Mouse (Mus musculus) lung, embryonic 15.5 days (tissue): ENCODE data around the gene Rsu1. TPM values are rescaled to one million over a fixed set of nuclear protein-coding genes. Genes with fewer than 3 reads are reported as not detected.

Experiments
- ATAC-seq: fragments of 200-750 bp; cut with Nextera tagmentation; 2 replicates; pipeline ENCODE4 v1.8.0; 2017; ENCODE audit warnings: moderate number of reproducible peaks, borderline replicate concordance; ENCODE audit not compliant: low FRiP score, low TSS enrichment; ENCODE audit errors: extremely low read depth
- H3K27ac ChIP-seq: fragments of 300-500 bp; sonication (generic); 2 replicates; pipeline ENCODE4 v1.5.1; 2015; ENCODE audit warnings: moderate library complexity, mild to moderate bottlenecking, inconsistent platforms
- H3K27me3 ChIP-seq: fragments of 300-500 bp; sonication (generic); 2 replicates; pipeline ENCODE4 v1.6.1; 2015; ENCODE audit warnings: inconsistent platforms
- H3K36me3 ChIP-seq: fragments of 300-500 bp; sonication (generic); 2 replicates; pipeline ENCODE4 v1.6.1; 2015; ENCODE audit warnings: inconsistent platforms
- H3K4me1 ChIP-seq: fragments of 300-500 bp; sonication (generic); 2 replicates; pipeline ENCODE4 v1.6.1; 2015; ENCODE audit warnings: inconsistent platforms
- H3K4me2 ChIP-seq: fragments of 300-500 bp; sonication (generic); 2 replicates; pipeline ENCODE4 v1.6.1; 2015; ENCODE audit warnings: inconsistent platforms, mild to moderate bottlenecking, moderate library complexity
- H3K4me3 ChIP-seq: fragments of 300-500 bp; sonication (generic); 2 replicates; pipeline ENCODE4 v1.5.1; 2015; ENCODE audit warnings: mild to moderate bottlenecking, inconsistent platforms
- H3K9ac ChIP-seq: fragments of 300-500 bp; sonication (generic); 2 replicates; pipeline ENCODE4 v1.6.1; 2015; ENCODE audit warnings: inconsistent platforms
- H3K9me3 ChIP-seq: fragments of 300-500 bp; sonication (generic); 2 replicates; pipeline ENCODE4 v1.6.1; 2016; ENCODE audit warnings: inconsistent platforms
- WGBS: fragments of 180-500 bp; shearing (Covaris S2); methylation state at CpG from one replicate; pipeline ENCODE4 v1.1.7; 2015; 5-methylcytosine and 5-hydroxymethylcytosine counted together
- polyA plus RNA-seq: library from polyadenylated mRNA; unstranded; fragments of >200 nt; fragmentation: Nextera tagmentation; extraction: Ambion mirVana; gene quantifications from 2 replicates; pipeline ENCODE4 v1.2.1, GENCODE M21; 2015

Rsu1 gene
- polyA plus RNA-seq, 1 experiment from 2014 or later = 168 TPM

DNA sequence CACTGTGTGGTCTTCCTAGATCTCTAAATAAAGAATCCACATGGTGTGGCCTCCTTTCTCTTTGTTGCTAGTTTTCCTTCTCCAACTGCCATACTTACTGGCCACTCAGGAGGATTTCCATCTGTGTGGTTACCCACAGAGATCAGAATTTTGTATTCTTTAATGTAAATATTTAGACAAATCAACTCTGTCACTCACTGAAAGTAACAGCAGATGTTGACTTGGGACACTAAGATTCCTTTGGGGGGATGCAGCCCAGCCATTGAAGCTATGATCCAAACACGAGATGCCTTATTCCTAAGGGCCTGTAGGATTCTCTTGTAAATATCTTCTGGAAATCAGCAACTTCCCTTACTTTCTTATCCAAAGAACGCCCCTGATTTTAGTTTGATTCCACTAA is 136.3 kb downstream of the Rsu1 start:
- WGBS = 36% methylated on average over 2 of the region's 2 CpGs
- no peaks in the 10 kb centered on the region for H3K4me1 ChIP-seq
- no peaks in the 10 kb centered on the region for H3K9me3 ChIP-seq
- no peaks in the 10 kb centered on the region for H3K27me3 ChIP-seq
- no peak overlapping the region for H3K9ac ChIP-seq
- H3K27ac ChIP-seq = no peak overlapping the region
- no peaks in the 10 kb centered on the region for H3K36me3 ChIP-seq
- no peak overlapping the region for H3K4me2 ChIP-seq
- ATAC-seq = peak; percentile 46; the same call in 1 of the 2 replicates
- H3K4me3 ChIP-seq = no peak overlapping the region

DNA sequence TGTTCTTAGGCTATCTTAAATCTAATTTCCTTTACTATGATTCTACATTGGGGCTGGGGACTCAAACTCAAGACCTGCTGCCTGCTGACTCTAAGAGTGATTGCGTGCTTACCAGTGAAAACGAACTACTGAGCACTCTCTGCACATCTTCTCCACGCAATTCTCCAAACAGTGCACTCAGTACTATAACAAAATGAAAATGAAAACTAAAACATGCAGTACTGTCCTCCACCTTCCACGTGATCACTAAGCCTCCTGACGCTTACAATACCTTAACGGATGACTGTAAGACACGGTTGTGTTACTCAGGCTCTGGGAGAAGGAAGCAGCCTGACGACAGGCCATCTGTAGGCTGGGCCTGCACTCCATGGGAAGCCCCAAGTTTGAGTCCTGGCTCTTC is 138.4 kb downstream of the Rsu1 start:
- no peaks in the 10 kb centered on the region for H3K9me3 ChIP-seq
- no peaks in the 10 kb centered on the region for H3K27me3 ChIP-seq
- 85% methylated on average over 8 of the region's 8 CpGs for WGBS
- H3K4me1 ChIP-seq = no peaks in the 10 kb centered on the region
- H3K4me2 ChIP-seq = no peak overlapping the region
- H3K4me3 ChIP-seq = no peak overlapping the region
- H3K36me3 ChIP-seq = no peaks in the 10 kb centered on the region
- H3K27ac ChIP-seq = no peak overlapping the region
- H3K9ac ChIP-seq = no peak overlapping the region
- ATAC-seq = no peak

DNA sequence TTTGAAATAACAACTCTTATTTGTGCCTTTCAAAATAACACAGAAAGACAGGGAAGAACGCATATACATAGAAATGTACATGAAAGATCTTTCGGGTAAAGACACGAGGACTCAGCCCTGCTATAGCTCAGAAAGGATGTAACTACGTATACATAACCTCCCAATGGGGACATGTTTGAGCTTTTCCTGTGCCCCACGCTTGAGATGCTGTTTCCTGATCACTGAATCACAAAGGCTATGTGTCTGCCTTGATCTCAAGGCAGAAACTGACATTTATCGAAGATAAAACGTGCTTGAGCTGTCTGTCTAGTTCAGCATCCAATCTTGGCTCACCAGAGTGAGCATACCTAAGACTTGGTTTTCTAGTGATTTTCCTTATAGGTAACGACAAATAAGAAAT is 138.8 kb downstream of the Rsu1 start:
- H3K27ac ChIP-seq = no peak overlapping the region
- H3K9ac ChIP-seq = no peak overlapping the region
- H3K4me1 ChIP-seq = no peaks in the 10 kb centered on the region
- 75% methylated on average over 8 of the region's 8 CpGs for WGBS
- no peaks in the 10 kb centered on the region for H3K27me3 ChIP-seq
- no peak for ATAC-seq
- no peaks in the 10 kb centered on the region for H3K9me3 ChIP-seq
- no peak overlapping the region for H3K4me3 ChIP-seq
- no peaks in the 10 kb centered on the region for H3K36me3 ChIP-seq
- H3K4me2 ChIP-seq = no peak overlapping the region

DNA sequence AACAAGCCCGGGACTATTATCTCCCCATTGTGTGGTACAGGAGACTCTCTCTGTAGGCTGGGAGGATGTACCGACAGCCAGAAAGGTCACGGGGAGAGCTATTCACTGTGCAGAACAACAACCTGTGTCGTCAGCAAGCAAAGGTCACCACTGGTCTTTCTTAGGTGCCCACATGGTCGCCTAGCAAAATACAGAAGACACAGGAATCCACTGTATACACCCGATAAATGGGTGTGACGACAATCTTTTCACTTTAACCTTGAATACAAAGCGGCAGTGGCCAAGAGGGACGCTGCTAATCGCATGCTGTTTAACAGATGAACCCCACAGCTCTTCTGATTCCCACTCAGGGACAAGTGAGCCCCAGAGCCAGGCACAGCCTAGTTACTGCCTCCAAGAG is 141.4 kb downstream of the Rsu1 start:
- WGBS = 77% methylated on average over 10 of the region's 10 CpGs
- Histone ChIP-seq H3K27me3 (no peaks in the 10 kb centered on the region), H3K36me3 (no peaks in the 10 kb centered on the region), H3K4me2 (no peak overlapping the region), H3K9ac (no peak overlapping the region), H3K4me1 (no peaks in the 10 kb centered on the region), H3K9me3 (no peaks in the 10 kb centered on the region), H3K4me3 (no peak overlapping the region), H3K27ac (no peak overlapping the region)
- ATAC-seq = no peak

DNA sequence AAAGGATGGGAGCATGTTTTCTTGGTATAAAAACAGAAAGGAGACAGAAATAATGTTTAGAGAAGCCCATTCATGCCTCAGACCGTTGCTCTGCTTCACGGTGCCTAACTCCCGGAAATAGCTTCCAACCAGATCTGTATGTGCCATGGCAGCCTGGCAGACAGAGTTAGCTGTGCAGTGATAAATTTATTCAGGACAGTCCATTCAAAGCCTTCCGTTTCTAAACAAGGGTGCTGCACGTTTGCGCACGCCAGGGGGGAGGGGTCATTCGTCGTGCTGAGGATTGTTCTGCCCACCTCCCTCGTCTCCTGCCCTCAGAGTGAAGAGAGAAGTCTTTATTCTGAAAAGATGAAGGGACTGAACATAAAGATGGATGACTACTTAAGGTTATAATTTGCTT is 141.9 kb downstream of the Rsu1 start:
- H3K4me1 ChIP-seq = no peaks in the 10 kb centered on the region
- WGBS = 56% methylated on average over 10 of the region's 10 CpGs
- H3K4me2 ChIP-seq = no peak overlapping the region
- H3K36me3 ChIP-seq = no peaks in the 10 kb centered on the region
- H3K4me3 ChIP-seq = no peak overlapping the region
- H3K9ac ChIP-seq = no peak overlapping the region
- H3K27me3 ChIP-seq = no peaks in the 10 kb centered on the region
- H3K9me3 ChIP-seq = no peaks in the 10 kb centered on the region
- H3K27ac ChIP-seq = no peak overlapping the region
- no peak for ATAC-seq

DNA sequence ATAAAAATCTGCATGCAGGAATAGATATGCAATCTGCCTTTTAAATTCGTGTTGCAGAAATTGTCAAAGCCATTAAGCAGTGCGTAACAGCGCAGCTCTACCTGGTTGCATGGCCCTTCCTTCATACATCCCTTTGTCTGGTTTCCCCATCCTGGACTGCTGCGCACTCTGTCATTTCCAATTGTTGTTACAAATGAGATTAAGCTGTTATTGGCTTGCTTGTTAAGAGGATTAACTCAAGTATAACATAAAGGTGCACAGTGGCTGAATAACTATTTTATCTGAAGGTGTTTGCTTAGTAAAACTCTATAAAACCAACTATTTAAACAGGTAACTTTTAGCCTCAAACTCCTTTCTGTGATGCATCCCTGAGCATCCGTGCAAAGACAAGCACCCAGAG is 150.8 kb downstream of the Rsu1 start:
- WGBS = 86% methylated on average over 5 of the region's 5 CpGs
- Histone ChIP-seq H3K4me1 (no peaks in the 10 kb centered on the region), H3K36me3 (no peaks in the 10 kb centered on the region), H3K4me3 (no peak overlapping the region), H3K27ac (no peak overlapping the region), H3K9me3 (no peaks in the 10 kb centered on the region), H3K27me3 (no peaks in the 10 kb centered on the region), H3K4me2 (no peak overlapping the region), H3K9ac (no peak overlapping the region)
- no peak for ATAC-seq

DNA sequence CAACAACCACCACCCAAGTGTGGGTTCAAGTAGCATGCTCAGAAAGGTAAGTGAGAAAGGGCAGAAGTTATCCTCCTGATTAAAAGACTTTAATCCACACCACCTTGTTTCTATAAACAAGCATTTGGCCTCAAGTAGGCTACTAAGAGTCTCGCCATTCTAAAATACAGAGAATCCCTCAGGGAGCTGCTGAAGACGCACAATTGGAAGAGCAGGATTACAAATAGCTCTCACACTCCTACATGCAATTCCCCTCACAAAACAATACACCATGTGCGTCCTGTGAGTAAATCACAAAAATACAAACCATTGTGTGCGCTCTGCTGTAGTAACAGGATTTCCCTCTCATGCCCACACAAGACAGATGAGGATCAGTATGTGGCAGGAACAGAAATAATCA is 153.3 kb downstream of the Rsu1 start:
- H3K4me3 ChIP-seq = no peak overlapping the region

DNA sequence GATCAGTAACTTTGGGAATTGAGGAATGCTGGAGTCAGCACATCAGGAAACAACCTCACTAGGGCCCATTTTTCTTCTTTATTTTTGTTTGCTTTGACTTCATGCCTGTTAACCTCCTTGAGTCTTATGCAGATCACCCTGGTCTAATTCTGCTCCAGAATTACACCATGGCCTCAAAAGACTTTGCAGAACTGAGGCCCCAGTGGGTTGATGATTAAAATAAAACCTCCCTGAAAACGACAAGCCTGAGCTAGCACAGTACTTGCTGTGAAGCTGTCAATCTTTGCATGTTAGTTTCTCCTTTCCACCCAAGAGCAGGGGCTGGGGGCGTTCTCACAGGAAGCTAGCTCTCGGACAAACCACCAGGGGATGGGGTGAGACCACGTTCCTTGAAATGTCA is 164.7 kb downstream of the Rsu1 start:
- Histone ChIP-seq H3K36me3 (no peaks in the 10 kb centered on the region), H3K4me2 (no peak overlapping the region), H3K27ac (no peak overlapping the region), H3K4me3 (no peak overlapping the region), H3K9ac (no peak overlapping the region), H3K9me3 (no peaks in the 10 kb centered on the region), H3K4me1 (no peaks in the 10 kb centered on the region), H3K27me3 (no peaks in the 10 kb centered on the region)
- 22% methylated on average over 4 of the region's 4 CpGs for WGBS
- no peak for ATAC-seq

More for the DNA sequence above, 153.3 kb downstream of the Rsu1 start:
- 81% methylated on average over 4 of the region's 4 CpGs for WGBS
- H3K4me2 ChIP-seq = no peak overlapping the region
- H3K27ac ChIP-seq = no peak overlapping the region
- H3K36me3 ChIP-seq = no peaks in the 10 kb centered on the region
- no peaks in the 10 kb centered on the region for H3K27me3 ChIP-seq
- no peak overlapping the region for H3K9ac ChIP-seq
- H3K9me3 ChIP-seq = no peaks in the 10 kb centered on the region
- H3K4me1 ChIP-seq = no peaks in the 10 kb centered on the region
- no peak for ATAC-seq

DNA sequence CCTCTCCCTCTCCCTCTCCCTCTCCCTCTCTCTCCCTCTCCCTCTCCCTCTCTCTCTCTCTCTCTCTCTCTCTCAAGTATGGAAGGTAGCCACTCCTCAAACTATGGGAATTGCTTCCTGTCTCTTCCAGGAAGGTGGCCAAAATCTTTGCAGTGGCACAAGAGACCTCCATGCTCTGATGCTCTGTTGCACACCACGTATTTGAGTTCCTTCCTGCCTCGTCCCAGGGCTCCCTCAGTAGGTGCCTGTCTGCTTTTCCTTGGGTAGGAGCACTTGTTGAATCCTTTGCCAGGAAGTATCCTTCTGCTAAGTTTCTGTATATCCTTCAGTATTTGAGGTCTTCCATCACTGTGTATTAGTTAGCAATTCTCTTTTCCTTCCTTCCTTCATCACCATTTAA is 166.8 kb downstream of the Rsu1 start:
- no peak overlapping the region for H3K4me2 ChIP-seq
- no peaks in the 10 kb centered on the region for H3K36me3 ChIP-seq
- H3K27ac ChIP-seq = no peak overlapping the region
- H3K4me1 ChIP-seq = no peaks in the 10 kb centered on the region
- 29% methylated on average over 2 of the region's 2 CpGs for WGBS
- no peaks in the 10 kb centered on the region for H3K9me3 ChIP-seq
- ATAC-seq = no peak
- H3K4me3 ChIP-seq = no peak overlapping the region
- no peaks in the 10 kb centered on the region for H3K27me3 ChIP-seq
- H3K9ac ChIP-seq = no peak overlapping the region

DNA sequence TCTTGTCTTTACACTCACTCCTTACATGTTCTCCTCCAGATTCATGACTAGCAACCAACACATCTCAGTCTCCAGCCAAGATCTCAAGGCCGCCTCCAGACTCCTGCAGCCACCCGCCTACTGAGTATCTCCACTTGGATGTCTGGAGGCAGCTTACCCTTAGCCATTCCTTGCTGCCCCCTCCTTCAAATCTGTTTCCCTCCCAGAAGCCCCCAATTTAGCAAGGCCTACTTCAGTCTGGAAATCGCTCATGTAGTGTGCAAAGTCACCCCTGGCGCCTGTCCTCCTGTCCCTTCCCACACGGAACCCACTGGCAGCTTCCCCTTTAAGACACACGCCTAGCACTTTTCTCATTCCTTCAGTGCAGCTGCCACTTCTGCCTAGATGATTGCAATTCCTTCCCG is 167.4 kb downstream of the Rsu1 start:
- WGBS = 58% methylated on average over 7 of the region's 7 CpGs
- Histone ChIP-seq H3K36me3 (no peaks in the 10 kb centered on the region), H3K27ac (no peak overlapping the region), H3K27me3 (no peaks in the 10 kb centered on the region), H3K4me3 (no peak overlapping the region), H3K9ac (no peak overlapping the region), H3K4me2 (no peak overlapping the region), H3K9me3 (no peaks in the 10 kb centered on the region), H3K4me1 (no peaks in the 10 kb centered on the region)
- ATAC-seq = no peak

DNA sequence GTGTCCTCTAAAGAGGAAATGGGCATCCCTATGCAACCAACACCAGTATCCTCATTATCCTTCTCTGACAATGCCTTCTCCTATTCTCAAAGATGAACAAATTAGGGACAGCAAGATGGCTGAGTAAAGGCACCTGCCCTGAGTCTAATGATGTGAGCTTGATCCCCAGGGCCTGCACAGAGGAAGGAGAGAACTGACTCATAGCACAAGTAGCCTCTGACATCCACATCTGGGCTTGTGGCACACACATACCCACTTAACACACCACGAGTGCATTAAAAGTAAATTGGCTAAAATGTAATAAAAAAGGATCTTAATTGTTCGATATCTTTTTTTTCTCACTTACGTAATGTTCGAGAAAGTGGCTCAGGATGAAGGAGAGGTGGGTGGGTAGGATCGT is 177.2 kb downstream of the Rsu1 start:
- no peak overlapping the region for H3K4me2 ChIP-seq
- no peak overlapping the region for H3K27ac ChIP-seq
- WGBS = 93% methylated on average over 5 of the region's 5 CpGs

DNA sequence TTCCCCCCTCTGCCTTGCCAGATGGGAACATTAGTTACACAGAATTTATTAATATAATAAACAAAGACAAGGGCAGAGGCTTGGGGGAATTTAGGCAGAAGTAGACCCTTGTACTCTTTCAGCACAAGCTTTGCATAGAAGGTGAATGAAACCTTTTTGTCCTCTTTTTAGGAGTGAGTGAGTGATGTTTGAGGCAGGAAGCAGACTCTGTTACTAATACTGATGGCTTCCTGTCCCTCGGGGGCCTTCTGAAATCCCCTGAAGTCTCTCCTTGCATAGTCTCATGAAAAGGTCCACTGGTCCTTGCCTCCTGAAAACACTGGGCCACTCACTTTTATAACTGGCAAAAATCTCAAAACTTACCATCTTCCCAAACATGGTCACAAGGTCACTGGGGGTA is 177.6 kb downstream of the Rsu1 start:
- no peaks in the 10 kb centered on the region for H3K27me3 ChIP-seq
- H3K4me1 ChIP-seq = no peaks in the 10 kb centered on the region
- H3K4me3 ChIP-seq = no peak overlapping the region
- no peak for ATAC-seq
- no peaks in the 10 kb centered on the region for H3K36me3 ChIP-seq
- no peak overlapping the region for H3K9ac ChIP-seq
- WGBS = 52% methylated on average over 1 of the region's 1 CpGs
- no peak overlapping the region for H3K27ac ChIP-seq
- H3K9me3 ChIP-seq = no peaks in the 10 kb centered on the region
- no peak overlapping the region for H3K4me2 ChIP-seq

More for the DNA sequence above, 177.2 kb downstream of the Rsu1 start:
- ATAC-seq = no peak
- H3K4me3 ChIP-seq = no peak overlapping the region
- no peak overlapping the region for H3K9ac ChIP-seq
- no peaks in the 10 kb centered on the region for H3K27me3 ChIP-seq
- H3K4me1 ChIP-seq = no peaks in the 10 kb centered on the region
- no peaks in the 10 kb centered on the region for H3K36me3 ChIP-seq
- no peaks in the 10 kb centered on the region for H3K9me3 ChIP-seq

DNA sequence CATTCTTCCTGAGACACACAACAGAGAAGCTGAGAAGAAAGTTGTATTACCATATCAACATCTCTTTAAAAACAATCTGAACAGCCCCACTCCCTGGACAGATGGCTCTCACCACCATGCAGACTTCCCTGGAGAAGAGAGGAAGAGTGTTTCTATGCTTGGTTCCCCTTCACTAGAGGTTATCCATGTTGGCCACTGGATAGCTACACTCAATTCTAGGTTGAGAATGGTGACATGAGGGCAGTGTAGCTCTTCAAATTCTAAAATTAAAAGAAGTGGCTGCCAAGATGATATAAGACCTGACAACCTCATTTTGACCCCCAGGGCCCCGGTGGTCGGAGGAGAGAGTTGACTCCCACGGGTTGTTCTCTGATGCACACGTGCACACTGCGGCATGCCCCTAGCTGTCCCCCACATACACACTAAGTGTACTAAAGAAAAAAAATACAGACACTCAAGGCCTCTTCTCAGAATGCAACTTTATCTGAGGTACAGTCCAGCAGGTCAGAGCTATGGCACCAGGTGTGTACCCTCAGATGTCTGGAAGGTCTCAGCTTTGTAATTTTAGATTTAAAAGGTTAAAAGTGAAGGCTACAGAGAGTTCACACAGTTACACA is 179.7 kb downstream of the Rsu1 start:
- Histone ChIP-seq H3K9me3 (no peaks in the 10 kb centered on the region), H3K36me3 (no peaks in the 10 kb centered on the region), H3K27ac (no peak overlapping the region), H3K27me3 (no peaks in the 10 kb centered on the region), H3K4me1 (no peaks in the 10 kb centered on the region), H3K9ac (no peak overlapping the region), H3K4me2 (no peak overlapping the region), H3K4me3 (no peak overlapping the region)
- ATAC-seq = no peak
- 58% methylated on average over 5 of the region's 5 CpGs for WGBS
